Mouse (Mus musculus) stomach, postnatal 0 days (tissue): Measurements from ENCODE around the gene Tmem120b. TPM values are rescaled to one million over a fixed set of nuclear protein-coding genes. Genes with fewer than 3 reads are reported as not detected.

Source experiments
- ATAC-seq: fragments of 200-750 bp; cut with Nextera tagmentation; 2 replicates; pipeline ENCODE4 v1.8.0; 2017; ENCODE audit not compliant: low FRiP score, low TSS enrichment
- DNase-seq: peaks from one replicate; pipeline ENCODE4 v3.0.0-alpha.2; 2016; ENCODE audit warnings: low spot score
- H3K27ac ChIP-seq: fragments of 300-500 bp; sonication (generic); replicated peaks from 2 replicates; pipeline ENCODE4 v1.5.1; 2014; ENCODE audit warnings: mild to moderate bottlenecking, control low read depth
- H3K27me3 ChIP-seq: fragments of 300-500 bp; sonication (generic); 2 replicates; pipeline ENCODE4 v1.6.1; 2014; ENCODE audit warnings: low read length; ENCODE audit not compliant: control insufficient read depth, insufficient read depth
- H3K36me3 ChIP-seq: fragments of 300-500 bp; sonication (generic); 2 replicates; pipeline ENCODE4 v1.6.1; 2014; ENCODE audit warnings: low read length, mixed read lengths; ENCODE audit not compliant: control insufficient read depth, insufficient read depth
- H3K4me1 ChIP-seq: fragments of 300-500 bp; sonication (generic); replicated peaks from 2 replicates; pipeline ENCODE4 v1.6.1; 2014; ENCODE audit warnings: antibody characterized with exemption; ENCODE audit not compliant: control insufficient read depth, insufficient read depth
- H3K4me2 ChIP-seq: fragments of 300-500 bp; sonication (generic); replicated peaks from 2 replicates; pipeline ENCODE4 v1.6.1; 2014; ENCODE audit warnings: low read depth, mild to moderate bottlenecking, control low read depth, moderate library complexity
- H3K4me3 ChIP-seq: fragments of 300-500 bp; sonication (generic); 2 replicates; pipeline ENCODE4 v1.5.1; 2014; ENCODE audit warnings: low read depth, low read length, control low read depth
- H3K9ac ChIP-seq: fragments of 300-500 bp; sonication (generic); 2 replicates; pipeline ENCODE4 v1.6.1; 2014; ENCODE audit warnings: mild to moderate bottlenecking, low read length, control low read depth, mixed read lengths
- H3K9me3 ChIP-seq: fragments of 300-500 bp; sonication (generic); 2 replicates; pipeline ENCODE4 v1.6.1; 2016; ENCODE audit warnings: low read length; ENCODE audit not compliant: control insufficient read depth
- CTCF ChIP-seq: IDR thresholded peaks from 2 replicates; pipeline ENCODE4 v1.5.1; 2016; ENCODE audit warnings: antibody characterized with exemption, low read depth, mild to moderate bottlenecking, moderate library complexity
- EP300 ChIP-seq: optimal IDR thresholded peaks from 2 replicates; pipeline ENCODE3; 2016; ENCODE audit warnings: antibody characterized with exemption
- WGBS: fragments of 180-500 bp; shearing (Covaris S2); extraction: QIAGEN DNeasy Blood & Tissue Kit; methylation state at CpG from one replicate; pipeline ENCODE4 v1.1.7; 2014; 5-methylcytosine and 5-hydroxymethylcytosine counted together
- polyA plus RNA-seq: library from polyadenylated mRNA; unstranded; fragments of >200 nt; fragmentation: Nextera tagmentation; extraction: Ambion mirVana; gene quantifications from 2 replicates; pipeline ENCODE4 v1.2.1, GENCODE M21; 2015

The Tmem120b gene
- polyA plus RNA-seq, 1 experiment from 2014 or later = 9.1 TPM

GRCm38 (mm10) chr5:123063141-123063540, 5.1 kb upstream of the Tmem120b start:
- no peaks in the 10 kb centered on the region for H3K9me3 ChIP-seq
- no peak for DNase-seq

GRCm38 (mm10) chr5:123064207-123064606, 4.0 kb upstream of the Tmem120b start:
- H3K27ac ChIP-seq = no peak overlapping the region
- DNase-seq = peak; percentile 63

More at GRCm38 (mm10) chr5:123063141-123063540, 5.1 kb upstream of the Tmem120b start:
- 82% methylated on average over 3 of the region's 3 CpGs for WGBS
- ATAC-seq = no peak
- TF ChIP-seq CTCF (no peak; the same call in 1 of the 2 replicates), EP300 (no peak)
- H3K9ac ChIP-seq = no peak overlapping the region
- no peak overlapping the region for H3K27ac ChIP-seq
- no peak overlapping the region for H3K4me3 ChIP-seq
- H3K4me2 ChIP-seq = no peak overlapping the region
- H3K27me3 ChIP-seq = no peaks in the 10 kb centered on the region
- no peaks in the 10 kb centered on the region; the same call in 1 of the 2 replicates for H3K4me1 ChIP-seq
- H3K36me3 ChIP-seq = no peaks in the 10 kb centered on the region

GRCm38 (mm10) chr5:123067395-123067995, 720 bp upstream of the Tmem120b start:
- Histone ChIP-seq H3K9me3 (no peaks in the 10 kb centered on the region), H3K27ac (no peak overlapping the region), H3K9ac (no peak overlapping the region), H3K36me3 (no peaks in the 10 kb centered on the region), H3K4me2 (no peak overlapping the region), H3K27me3 (no peaks in the 10 kb centered on the region), H3K4me3 (no peak overlapping the region), H3K4me1 (no peaks in the 10 kb centered on the region)
- DNase-seq (no peak), ATAC-seq (peak; percentile 62; the same call in 1 of the 2 replicates)
- TF ChIP-seq CTCF = peak; percentile 60
- TF ChIP-seq EP300 = no peak
- 7% methylated on average over 6 of the region's 6 CpGs for WGBS

More at GRCm38 (mm10) chr5:123064207-123064606, 4.0 kb upstream of the Tmem120b start:
- WGBS = 22% methylated on average over 6 of the region's 6 CpGs
- TF ChIP-seq CTCF (peak; percentile 72), EP300 (no peak)
- no peak for ATAC-seq
- Histone ChIP-seq H3K9ac (no peak overlapping the region), H3K4me1 (no peaks in the 10 kb centered on the region), H3K4me3 (no peak overlapping the region), H3K9me3 (no peaks in the 10 kb centered on the region), H3K4me2 (no peak overlapping the region), H3K27me3 (no peaks in the 10 kb centered on the region), H3K36me3 (no peaks in the 10 kb centered on the region)

GRCm38 (mm10) chr5:123068714-123069113, 499 bp downstream of the Tmem120b start:
- Histone ChIP-seq H3K4me2 (no peak overlapping the region), H3K4me3 (no peak overlapping the region), H3K9ac (no peak overlapping the region), H3K4me1 (no peaks in the 10 kb centered on the region), H3K9me3 (no peaks in the 10 kb centered on the region), H3K27me3 (no peaks in the 10 kb centered on the region), H3K36me3 (no peaks in the 10 kb centered on the region), H3K27ac (no peak overlapping the region)
- DNase-seq = no peak
- ATAC-seq = no peak
- WGBS = 92% methylated on average over 2 of the region's 2 CpGs
- TF ChIP-seq CTCF = no peak

- no peaks in the 10 kb centered on the region for H3K36me3 ChIP-seq
- H3K27ac ChIP-seq = peak overlapping the region; percentile 73
- no peaks in the 10 kb centered on the region for H3K4me1 ChIP-seq
- ATAC-seq (peak; percentile 95), DNase-seq (peak; percentile 95)
- H3K4me2 ChIP-seq = peak overlapping the region; percentile 100
- no peaks in the 10 kb centered on the region for H3K9me3 ChIP-seq
- H3K4me3 ChIP-seq = peak overlapping the region; percentile 73
- 5% methylated on average over 45 of the region's 45 CpGs for WGBS
- TF ChIP-seq CTCF (no peak), EP300 (no peak)
- H3K27me3 ChIP-seq = no peaks in the 10 kb centered on the region
- H3K9ac ChIP-seq = peak overlapping the region; percentile 71
These were observed 7.6 kb downstream of the Tmem120b start for GRCm38 (mm10) chr5:123075576-123076418.
